Mouse (Mus musculus) lung, adult 2 months (tissue): ENCODE measurements around the gene Plekha6.

Experiments used
- CTCF ChIP-seq: fragments of 200-500 bp; IDR thresholded peaks from 2 replicates; pipeline ENCODE4 v1.5.1; 2011; ENCODE audit warnings: mild to moderate bottlenecking, low read length, control low read depth; ENCODE audit not compliant: insufficient read depth
- POLR2A ChIP-seq: fragments of 200-500 bp; IDR thresholded peaks from 2 replicates; pipeline ENCODE4 v1.6.1; 2011; ENCODE audit warnings: low read depth, mild to moderate bottlenecking, control low read depth, low read length, borderline replicate concordance; ENCODE audit errors: extremely low read depth

DNA sequence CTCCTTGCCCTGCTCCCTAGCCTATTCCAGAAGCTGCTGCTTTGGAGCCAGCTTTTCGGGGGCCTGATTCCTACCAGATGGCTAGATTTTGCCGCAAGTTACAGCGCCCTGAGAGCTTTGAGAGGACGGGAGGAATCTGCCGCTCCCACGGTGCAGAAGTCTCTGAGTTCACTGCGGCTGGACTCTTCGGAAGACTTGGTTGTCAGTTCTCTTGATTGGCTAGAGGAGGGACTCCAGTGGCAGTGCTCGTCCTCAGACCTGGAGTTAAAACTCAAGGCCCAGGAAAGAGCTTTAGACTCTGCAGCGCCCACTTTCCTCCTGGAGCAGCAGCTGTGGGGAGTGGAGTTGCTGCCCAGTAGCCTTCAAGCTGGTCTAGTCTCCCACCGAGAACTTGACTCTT lies 32.1 kb upstream of the Plekha6 start:
- TF ChIP-seq CTCF, result no peak
- no peak for TF ChIP-seq POLR2A
